Mouse (Mus musculus): ENCODE data around the gene Pth2.

GRCm38 (mm10) chr7:45131850-45132249 lies 48.9 kb upstream of the Pth2 start:
- TF ChIP-seq CTCF (IDR thresholded peaks at IDR 0.05; ENCODE audit: low read depth) (no peak), EP300 (IDR thresholded peaks at IDR 0.05; ENCODE audit: low read depth) (no peak)
